Mouse (Mus musculus) bone marrow, adult 2 months (tissue): ENCODE measurements around the gene Nfia. TPM values are rescaled to one million over a fixed set of nuclear protein-coding genes. Genes with fewer than 3 reads are reported as not detected.

ENCODE experiments used
- H3K27ac ChIP-seq: fragments of 200-500 bp; 2 replicates; pipeline ENCODE4 v1.5.1; 2012; ENCODE audit warnings: low read depth, mild to moderate bottlenecking, control low read depth, inconsistent platforms, low read length; ENCODE audit not compliant: control insufficient read depth, poor library complexity, insufficient read depth
- H3K4me1 ChIP-seq: fragments of 200-500 bp; 2 replicates; pipeline ENCODE4 v1.6.1; 2011; ENCODE audit warnings: low read length; ENCODE audit not compliant: control insufficient read depth, insufficient read depth
- H3K4me3 ChIP-seq: fragments of 200-500 bp; replicated peaks from 2 replicates; pipeline ENCODE3; 2011; ENCODE audit warnings: mild to moderate bottlenecking, low read depth, low read length, control low read depth; ENCODE audit not compliant: control insufficient read depth
- CTCF ChIP-seq: fragments of 200-500 bp; IDR thresholded peaks from 2 replicates; pipeline ENCODE4 v1.5.1; 2011; ENCODE audit warnings: low read length, control low read depth; ENCODE audit not compliant: control insufficient read depth, insufficient read depth
- POLR2A ChIP-seq: fragments of 200-500 bp; IDR thresholded peaks from 2 replicates; pipeline ENCODE4 v1.6.1; 2011; ENCODE audit warnings: low read depth, mild to moderate bottlenecking, control low read depth, low read length, borderline replicate concordance; ENCODE audit not compliant: control insufficient read depth
- WGBS: fragments of 180-500 bp; shearing (Covaris S2); methylation state at CpG from one replicate; pipeline ENCODE4 v1.1.7; 2018; 5-methylcytosine and 5-hydroxymethylcytosine counted together
- polyA plus RNA-seq: library from polyadenylated mRNA; stranded (reverse); fragments of >200 nt; gene quantifications from 2 replicates; pipeline ENCODE4 v1.2.4, GENCODE M21; 2011; ENCODE audit warnings: low replicate concordance; ENCODE audit not compliant: missing spikeins, insufficient read depth, insufficient read length

Gene Nfia
- polyA plus RNA-seq, 1 experiment, result 5.8 TPM

GRCm38 (mm10) chr4:97837724-97838123 lies 65.2 kb downstream of the Nfia start:
- H3K27ac ChIP-seq, result no peak overlapping the region
- 13% methylated on average over 3 of the region's 3 CpGs for WGBS
- peaks cover 2% of the 10 kb centered on the region for H3K4me1 ChIP-seq
- no peak for TF ChIP-seq CTCF
- TF ChIP-seq POLR2A, result no peak
- H3K4me3 ChIP-seq, result no peak overlapping the region

- no peak for TF ChIP-seq POLR2A
- no peak for TF ChIP-seq CTCF
- peaks cover 2% of the 10 kb centered on the region for H3K4me1 ChIP-seq
- H3K27ac ChIP-seq, result no peak overlapping the region
- H3K4me3 ChIP-seq, result no peak overlapping the region
- 84% methylated on average over 3 of the region's 3 CpGs for WGBS
These were observed 66.1 kb downstream of the Nfia start for GRCm38 (mm10) chr4:97838651-97839050.

GRCm38 (mm10) chr4:97839406-97840101 lies 67.0 kb downstream of the Nfia start:
- no peak overlapping the region for H3K27ac ChIP-seq

GRCm38 (mm10) chr4:97840227-97841062 lies 67.9 kb downstream of the Nfia start:
- peaks cover 2% of the 10 kb centered on the region for H3K4me1 ChIP-seq
- no peak overlapping the region for H3K4me3 ChIP-seq
- H3K27ac ChIP-seq, result no peak overlapping the region
- TF ChIP-seq POLR2A (no peak), CTCF (no peak)
- 85% methylated on average over 8 of the region's 8 CpGs for WGBS

More at GRCm38 (mm10) chr4:97839406-97840101, 67.0 kb downstream of the Nfia start:
- Histone ChIP-seq H3K4me3 (no peak overlapping the region), H3K4me1 (peaks cover 2% of the 10 kb centered on the region)
- TF ChIP-seq POLR2A (no peak), CTCF (no peak)
- 52% methylated on average over 7 of the region's 7 CpGs for WGBS

- WGBS, result 85% methylated on average over 4 of the region's 4 CpGs
- TF ChIP-seq POLR2A, result no peak
- no peak for TF ChIP-seq CTCF
- Histone ChIP-seq H3K4me3 (no peak overlapping the region), H3K27ac (no peak overlapping the region), H3K4me1 (peaks cover 2% of the 10 kb centered on the region)
These were observed 68.6 kb downstream of the Nfia start for GRCm38 (mm10) chr4:97841063-97841595.

- no peak overlapping the region for H3K4me3 ChIP-seq
- peaks cover 2% of the 10 kb centered on the region for H3K4me1 ChIP-seq
- TF ChIP-seq POLR2A (no peak), CTCF (no peak)
- 28% methylated on average over 5 of the region's 5 CpGs for WGBS
- no peak overlapping the region for H3K27ac ChIP-seq
These were observed 69.2 kb downstream of the Nfia start for GRCm38 (mm10) chr4:97841745-97842144.

- no peaks in the 10 kb centered on the region for H3K4me1 ChIP-seq
- WGBS, result 75% methylated on average over 15 of the region's 15 CpGs
- H3K27ac ChIP-seq, result no peak overlapping the region
- H3K4me3 ChIP-seq, result no peak overlapping the region
- TF ChIP-seq CTCF, result no peak
These were observed 71.6 kb downstream of the Nfia start for GRCm38 (mm10) chr4:97843981-97844690.

- no peaks in the 10 kb centered on the region for H3K4me1 ChIP-seq
- 5% methylated on average over 6 of the region's 6 CpGs for WGBS
- H3K27ac ChIP-seq, result no peak overlapping the region
- TF ChIP-seq CTCF (no peak), POLR2A (no peak)
- H3K4me3 ChIP-seq, result no peak overlapping the region
These were observed 72.4 kb downstream of the Nfia start for GRCm38 (mm10) chr4:97844899-97845298.
